Mouse (Mus musculus) liver (tissue): ENCODE results near the gene Zswim3.

Experiments used
- DNase-seq: peaks from one replicate; pipeline ENCODE4 v3.0.0-alpha.2; 2020; ENCODE audit warnings: mixed read lengths

Zswim3 gene

DNA sequence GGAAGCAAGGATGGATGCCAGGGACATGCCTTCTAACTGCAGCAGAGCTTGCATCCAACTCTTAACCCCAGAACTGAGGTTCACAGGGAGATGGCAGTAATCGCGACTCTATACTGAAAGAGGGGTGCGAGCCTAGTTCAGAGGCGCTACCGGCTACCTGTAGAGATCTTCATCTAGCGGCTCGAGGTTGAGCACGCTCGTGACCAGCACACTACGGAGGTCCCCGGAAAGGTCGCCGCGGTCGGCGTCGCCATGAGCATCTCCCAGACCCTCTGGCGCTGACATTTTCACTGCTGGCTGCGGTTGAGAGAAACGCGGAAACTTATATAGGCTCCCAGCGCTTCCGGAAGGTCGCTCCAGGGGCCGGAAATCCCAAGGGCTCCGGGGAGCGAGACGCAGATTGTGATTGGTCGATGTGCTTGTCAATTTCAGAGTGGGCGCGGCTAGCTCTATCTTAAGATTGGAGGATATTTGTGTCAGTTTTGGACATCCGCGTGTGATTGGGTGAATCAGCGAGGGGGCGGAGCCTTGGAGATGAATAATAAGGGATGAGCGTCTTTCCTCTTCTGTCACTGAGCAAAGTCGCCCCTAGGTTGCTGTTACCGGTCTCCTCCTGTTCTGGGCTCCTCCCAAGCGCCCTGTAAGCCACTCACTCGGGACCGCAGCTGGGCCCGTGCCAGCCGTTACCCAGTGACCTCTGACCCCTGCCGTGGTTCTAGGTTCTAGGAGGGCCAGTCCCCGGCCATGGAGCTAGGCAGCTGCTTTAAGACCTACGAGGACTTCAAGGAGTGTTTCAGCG is at the start of gene Zswim3, which contains the start of gene Acot8:
Gene Zswim3, plus strand, starts transcription at position 566 of the 799 bp plus-strand sequence.
Gene Acot8, minus strand, starts transcription at position 350 of the 799 bp plus-strand sequence.
- peak; percentile 97 for DNase-seq

DNA sequence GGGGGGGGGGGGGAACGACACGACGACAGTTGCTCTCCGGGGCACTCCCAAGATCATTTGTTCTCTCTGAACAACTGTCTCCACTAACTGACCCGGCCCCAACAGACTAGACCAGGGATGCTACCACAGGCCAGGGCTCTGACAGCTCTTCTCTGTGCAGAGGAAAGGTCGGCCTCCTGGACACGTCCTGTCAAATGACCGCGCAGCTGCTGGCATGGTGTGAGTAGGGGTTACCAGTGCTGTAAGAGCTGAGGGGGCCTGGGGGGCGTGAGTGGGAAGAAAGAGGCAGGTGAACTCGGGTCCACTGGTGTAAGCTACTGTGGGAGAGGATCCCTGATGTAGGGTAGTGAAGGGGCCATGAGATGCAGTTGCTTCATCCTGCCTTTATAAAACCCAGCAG is 47.1 kb upstream of the Zswim3 start:
- DNase-seq = no peak

DNA sequence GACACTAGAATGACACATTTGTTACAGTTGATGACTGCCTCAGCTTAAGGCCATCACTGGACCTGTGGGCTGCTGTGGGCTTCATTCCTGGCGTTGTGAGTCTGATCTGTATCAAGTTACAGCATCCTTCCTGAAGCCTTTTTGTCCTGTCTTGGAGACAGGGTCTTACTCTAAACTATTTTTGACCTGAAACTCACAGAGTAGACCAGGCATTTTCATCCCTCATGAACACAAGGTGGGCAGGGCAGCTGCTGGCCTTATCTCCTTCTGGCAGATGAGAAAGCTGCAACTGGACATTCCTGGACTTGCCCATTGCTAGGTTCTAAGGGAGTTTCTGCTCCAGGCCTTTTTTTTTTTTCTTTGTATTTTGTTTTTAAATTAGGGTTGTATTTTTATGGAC is 46.2 kb upstream of the Zswim3 start:
- DNase-seq = peak; percentile 82

DNA sequence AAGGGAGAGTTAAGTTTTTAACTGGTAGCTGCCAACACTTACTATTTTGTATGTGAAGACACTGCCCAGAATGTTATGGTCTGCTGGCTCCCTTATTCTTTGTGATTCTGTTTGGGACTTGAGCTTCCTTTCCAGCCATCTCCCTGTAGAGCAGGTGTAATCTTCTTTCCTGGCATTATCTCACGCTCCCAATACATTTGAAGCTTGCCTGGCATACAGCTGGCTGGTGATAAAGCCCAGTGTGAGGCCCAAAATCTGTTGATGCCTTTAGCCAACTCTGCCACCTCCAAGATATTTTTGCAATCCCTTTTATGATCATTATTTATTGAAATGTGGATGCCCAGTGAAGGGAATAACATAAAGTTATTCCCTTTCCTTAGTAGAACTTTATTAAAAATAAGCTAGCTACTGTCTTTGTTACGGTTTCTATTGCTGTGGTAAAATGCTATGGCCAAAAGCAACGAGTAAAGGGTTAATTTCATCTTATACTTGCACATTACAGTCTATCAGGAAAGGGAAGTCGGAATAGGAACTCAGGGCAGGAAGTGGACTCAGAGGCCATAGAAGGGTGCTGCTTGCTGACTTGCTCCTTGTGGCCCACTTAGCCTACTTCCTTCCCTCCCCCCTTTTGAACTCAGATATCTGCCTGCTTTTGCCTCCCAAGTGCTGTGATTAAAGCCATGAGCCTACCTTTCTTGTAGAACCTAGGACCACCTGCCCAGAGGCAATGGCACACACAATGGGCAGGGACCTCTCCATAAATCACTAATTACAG is 44.7 kb upstream of the Zswim3 start:
- peak; percentile 81 for DNase-seq

DNA sequence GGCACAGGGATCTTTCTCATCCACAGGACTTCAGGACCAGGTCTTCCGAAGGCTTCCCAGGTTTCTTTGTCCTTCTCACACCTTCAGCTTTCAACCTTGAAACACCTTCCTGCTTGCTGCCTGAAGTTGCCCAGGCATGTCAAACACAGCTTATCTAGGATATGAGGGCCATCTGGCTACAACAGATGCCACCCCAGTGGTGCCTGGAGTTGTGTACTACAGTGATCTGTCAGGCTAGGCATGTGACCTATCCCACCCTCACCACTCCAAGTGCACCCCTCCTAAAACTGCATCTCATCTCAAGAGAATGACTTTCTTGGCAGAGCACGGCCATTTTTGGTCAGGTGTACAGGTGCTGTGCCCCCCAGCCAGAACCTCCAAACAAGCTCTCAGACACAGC is 43.4 kb upstream of the Zswim3 start:
- DNase-seq = peak; percentile 87

DNA sequence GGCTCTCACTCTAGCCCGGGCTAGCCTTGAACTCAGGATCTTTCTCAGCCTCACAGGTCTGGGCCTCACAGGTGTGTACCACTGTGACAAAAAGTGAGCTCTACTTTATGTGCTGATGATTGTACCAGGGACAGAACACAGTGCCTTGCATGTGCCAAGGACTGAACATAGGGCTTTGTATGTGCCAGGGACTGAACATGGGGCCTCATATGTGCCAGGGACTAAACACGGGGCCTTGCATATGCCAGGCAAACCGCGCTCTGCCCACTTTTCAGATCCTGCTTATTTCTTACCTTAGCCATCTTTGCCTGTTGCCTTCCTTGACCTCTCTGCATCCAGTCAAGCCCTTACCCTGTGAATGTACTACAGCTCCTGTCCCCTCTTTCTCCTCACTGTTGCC is 42.9 kb upstream of the Zswim3 start:
- DNase-seq = no peak

DNA sequence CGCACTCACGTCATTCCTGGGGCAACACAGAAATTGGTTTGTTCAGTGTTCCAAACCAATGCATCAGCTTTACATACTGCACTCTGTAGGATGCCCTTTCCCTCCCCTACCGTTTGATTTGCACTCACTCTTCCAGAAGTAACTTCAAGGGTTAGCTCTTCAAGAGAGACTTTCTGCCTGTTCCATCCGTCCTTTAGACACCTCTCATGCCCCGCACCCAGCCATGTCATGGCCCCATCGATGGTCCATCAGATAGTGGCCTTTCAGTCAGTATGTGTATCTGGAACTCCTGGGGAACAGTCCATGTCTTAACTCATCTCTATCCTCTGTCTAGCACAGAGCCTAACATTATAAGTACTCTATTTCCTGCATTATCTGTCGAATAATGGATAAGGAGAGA is 42.3 kb upstream of the Zswim3 start:
- peak; percentile 58 for DNase-seq

DNA sequence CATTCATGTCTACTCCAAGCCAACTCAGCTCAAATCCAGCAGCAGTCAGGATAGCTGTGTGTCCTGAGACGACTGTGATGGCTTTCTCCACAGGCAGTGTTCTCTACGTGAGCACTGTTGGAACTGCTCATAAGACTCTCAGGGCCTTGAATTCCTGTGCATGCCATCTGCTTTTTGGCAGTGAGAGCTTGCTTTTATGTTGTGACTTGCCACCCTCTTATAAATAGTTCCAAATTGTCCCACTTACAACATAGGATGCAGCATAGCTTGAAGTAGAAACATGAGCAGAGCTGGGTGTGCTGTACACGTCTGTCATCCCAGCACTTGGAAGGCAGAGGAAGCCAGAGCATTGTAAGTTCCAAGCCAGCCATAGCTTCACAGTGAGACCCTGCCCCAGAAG is 39.1 kb upstream of the Zswim3 start:
- DNase-seq = no peak

DNA sequence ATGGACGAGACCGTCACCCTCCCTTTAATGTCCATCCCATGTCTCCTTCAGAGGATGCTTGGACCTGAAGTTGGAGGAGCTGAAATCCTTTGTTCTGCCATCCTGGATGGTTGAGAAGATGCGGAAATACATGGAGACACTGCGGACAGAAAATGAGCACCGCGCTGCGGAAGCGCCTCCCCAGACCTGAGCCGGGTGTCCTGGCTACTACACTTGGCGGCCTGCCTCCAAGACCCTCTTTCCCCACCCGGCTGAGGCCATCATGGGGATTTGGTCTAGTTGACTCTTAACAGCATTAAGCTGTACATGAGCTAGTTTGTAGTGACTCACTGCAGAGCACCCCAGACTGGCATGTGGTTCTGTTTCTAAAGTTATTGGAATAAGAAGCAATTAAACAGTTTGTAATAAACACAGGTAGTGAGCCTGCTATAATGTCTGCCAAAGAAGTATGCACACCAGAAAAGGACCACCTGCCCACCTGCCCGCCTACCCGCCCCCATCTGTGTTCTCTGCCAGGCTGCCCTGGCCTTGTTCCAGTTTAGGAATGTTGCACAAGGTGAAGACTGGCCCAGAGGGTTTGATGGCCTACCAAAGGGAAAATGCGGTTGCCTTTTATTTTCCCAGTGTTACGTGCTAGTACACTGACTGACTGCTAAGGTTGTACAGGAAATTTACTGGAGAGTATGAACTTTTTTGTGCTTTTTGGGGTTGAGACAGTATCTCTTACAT is 36.9 kb upstream of the Zswim3 start:
- DNase-seq = no peak

DNA sequence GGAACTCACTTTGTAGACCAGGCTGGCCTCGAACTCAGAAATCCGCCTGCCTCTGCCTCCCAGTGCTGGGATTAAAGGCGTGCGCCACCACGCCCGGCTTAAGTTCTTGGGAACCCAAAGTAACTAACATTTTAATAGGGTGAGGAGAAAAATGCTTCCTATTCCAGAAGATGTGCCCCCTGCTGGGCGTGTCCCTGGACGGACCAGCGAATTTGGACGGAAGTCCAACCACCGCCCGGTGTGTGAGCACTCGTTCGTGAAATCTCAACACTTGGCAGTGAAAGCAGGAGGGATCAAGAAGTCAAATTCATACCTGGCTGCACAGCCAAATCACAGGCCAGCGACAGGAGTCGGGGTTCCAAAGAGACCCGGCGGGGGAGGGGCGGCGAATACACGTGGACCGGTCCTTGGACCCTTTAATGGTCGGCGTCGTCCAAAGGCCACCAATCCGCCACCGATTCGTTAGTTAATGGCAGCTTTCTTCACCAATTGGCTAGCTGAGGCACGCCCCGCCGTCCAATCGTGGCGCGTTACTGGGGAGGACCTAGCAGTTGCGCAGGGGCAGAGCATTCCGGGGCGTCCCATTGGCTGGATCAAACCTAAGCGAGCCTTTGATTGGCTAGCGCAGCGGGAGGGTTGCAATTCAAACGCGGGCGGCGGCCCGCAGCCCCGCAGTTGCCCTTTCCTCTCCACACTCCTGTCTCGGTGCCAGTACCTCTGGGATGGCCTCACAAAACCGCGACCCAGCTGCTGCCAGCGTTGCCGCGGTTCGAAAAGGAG is 35.5 kb upstream of the Zswim3 start, which contains the start of gene Ube2c:
Gene Ube2c, plus strand, starts transcription at position 641 of the 780 bp plus-strand sequence.
- peak; percentile 99 for DNase-seq

DNA sequence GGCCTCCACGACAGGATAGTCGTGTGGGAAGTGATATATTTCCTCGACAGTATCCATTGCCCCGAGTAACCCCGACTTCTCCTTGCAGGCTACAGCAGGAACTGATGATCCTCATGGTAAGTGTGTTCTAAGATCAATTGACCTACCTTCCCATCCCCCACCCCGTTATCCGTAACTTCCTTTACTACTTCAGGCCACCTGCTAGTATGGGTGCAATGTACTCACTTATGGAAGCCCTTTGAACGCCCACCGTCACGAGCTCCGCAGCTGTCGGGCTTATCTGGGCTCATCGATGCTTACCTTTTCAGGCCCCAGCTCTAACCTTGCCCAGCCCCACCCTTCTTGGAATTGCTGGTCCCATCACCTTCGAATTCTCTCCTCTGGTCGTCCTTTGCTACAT is 34.6 kb upstream of the Zswim3 start:
- peak; percentile 76 for DNase-seq

DNA sequence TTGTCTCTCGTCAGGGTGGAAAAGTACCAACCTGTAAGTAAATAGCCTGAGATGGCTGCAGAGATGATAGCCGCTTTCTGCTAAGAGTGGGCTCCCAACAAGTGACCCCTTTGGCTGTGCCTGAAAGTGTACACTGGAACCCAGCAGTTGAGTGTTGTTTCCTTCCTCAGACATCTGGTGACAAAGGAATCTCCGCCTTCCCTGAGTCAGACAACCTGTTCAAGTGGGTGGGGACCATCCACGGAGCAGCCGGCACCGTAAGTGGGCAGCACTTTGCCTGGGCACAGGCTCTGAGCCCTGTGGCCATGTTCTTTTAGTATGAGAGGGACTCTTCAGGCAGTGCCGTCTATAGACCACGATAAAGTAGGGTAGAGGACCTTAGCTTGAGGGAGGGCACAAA is 33.8 kb upstream of the Zswim3 start:
- no peak for DNase-seq

DNA sequence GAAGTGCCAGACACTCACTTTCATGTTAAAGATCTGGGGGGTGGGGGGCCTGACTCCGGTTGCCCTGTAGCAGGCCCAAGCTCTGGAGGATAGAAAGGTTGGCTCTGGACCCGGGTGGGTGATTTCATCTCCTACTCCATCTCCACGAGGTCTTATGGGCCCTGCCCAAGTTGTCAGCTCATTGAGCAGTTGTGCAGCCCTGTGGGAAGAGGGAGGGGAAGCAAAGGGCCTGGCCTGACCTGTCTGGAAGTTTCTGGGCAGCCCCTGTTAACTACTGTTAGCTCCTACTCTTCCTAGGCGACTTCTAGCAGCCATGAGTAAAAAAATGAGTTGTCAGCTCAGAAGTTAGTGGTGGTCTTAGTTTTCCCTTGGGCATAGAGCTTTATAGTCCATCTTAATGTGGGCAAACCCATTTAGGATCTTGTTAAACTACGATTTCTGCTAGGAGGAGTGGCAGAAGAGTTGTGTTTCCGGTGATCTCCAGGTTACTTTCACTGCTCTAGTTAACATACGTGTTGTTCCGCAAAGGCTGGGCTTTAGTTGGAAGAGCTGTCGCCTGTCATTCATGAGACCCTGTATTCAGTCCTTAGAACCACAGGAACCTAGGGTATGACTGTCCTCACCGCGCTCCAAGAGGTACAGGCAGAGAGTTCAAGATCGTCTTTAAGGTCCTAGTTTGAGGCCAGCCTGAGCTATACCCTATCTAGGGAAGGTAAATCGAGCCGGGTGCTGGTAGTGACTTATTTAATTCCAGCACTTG is 31.5 kb upstream of the Zswim3 start:
- DNase-seq = no peak

DNA sequence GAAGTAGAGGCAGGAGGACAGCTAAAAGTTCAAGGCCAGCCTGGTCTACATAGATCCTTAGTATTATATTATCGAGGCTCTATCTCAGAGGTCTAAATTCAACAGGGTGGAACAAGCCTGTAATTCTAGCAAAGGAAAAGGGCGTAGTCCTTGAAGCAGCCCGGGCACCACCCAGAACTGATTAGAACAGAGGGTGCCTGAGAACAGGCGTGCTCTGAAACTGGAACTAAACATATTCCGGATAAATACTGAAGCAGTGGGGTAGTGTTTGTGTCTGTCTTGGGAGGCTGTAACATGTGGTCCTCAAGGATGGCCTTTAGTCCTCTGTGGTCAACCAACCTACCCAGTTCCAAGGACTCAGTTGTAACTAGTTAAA is 30.9 kb upstream of the Zswim3 start:
- peak; percentile 78 for DNase-seq

DNA sequence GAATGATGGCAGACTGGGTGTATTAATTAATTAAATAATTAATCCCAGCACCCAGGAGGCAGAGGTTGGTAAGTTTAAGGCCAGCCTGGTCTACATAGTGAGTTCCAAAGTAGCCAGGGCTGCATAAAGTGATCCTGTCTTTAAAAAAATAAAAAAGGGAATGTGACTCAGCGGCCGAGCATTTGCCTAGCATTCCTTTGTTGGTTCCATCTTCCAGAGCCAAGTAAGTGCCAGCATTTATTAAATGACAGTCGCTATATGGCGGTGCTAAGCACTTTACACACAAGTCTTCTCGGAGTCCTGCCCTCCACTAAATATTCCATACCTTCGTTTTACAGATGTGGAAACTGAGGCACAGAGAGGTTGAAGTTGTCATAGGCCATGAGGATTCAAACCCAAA is 28.8 kb upstream of the Zswim3 start:
- no peak for DNase-seq

DNA sequence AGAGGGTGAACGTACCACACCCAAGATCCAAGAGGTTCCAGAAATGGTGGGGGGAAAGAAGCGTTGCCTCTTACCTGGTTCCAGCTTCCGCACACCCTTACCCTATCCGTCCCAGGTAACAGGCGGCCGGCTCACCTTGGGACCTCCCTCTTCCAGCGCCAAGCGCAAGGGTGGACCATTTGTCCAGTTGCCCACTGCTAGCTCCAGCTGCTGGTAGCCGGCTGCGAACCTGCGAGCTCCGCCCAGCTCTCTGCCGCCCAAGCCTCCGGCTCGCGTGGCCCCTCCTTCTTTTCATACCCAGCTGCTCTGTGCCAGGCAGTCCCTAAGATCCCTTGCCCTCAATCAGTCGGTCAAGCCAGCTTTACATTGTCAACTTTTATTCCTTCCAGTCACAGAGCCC is 28.1 kb upstream of the Zswim3 start:
- no peak for DNase-seq

DNA sequence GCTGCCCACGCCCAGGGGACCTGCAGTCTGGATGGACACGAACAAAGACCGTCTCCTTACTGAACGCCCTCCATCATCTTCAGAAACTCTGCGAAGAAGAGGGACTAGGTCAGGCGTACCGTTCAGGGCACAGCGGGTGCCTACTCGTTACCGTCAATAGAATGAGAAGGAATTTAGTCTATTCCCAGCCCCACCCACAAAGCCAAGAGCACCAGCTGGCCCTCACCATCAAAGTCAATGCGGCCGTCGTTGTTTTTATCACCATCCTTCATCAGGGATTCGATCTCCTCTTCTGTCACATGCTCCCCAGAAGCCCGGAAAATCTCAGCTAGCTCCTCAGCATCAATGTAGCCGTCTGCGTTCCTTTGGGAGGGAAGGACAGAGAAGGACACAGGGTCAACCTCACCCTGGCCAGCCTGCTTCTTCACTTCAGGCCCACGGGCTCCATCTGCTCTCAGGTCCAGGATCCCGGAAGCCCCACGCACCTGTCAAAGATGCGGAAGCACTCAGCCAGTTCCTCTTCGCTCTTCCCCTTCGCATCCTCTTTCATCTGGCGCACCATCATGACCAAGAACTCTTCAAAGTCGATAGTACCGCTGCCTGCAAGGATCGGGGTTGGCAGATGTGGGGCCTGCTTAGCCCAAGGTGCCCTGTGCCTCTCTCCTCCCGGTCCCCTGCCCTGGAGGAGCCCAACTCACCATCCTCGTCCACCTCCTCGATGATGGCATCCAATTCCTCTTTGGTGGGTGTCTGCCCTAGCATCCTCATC is 27.5 kb upstream of the Zswim3 start:
- no peak for DNase-seq

DNA sequence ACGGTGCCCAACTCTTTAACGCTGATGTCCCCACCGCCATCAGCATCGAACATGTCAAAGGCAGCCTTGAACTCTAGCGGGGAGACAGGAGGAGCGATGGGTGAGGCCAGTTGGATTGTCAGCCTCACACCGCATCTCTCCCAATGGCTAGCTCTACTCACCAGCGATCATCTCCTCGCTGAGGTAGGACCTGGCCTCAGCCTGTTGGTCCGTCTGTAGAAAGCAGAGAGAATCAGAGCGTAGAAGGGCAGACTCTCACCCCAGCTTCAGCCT is 26.9 kb upstream of the Zswim3 start:
- no peak for DNase-seq

DNA sequence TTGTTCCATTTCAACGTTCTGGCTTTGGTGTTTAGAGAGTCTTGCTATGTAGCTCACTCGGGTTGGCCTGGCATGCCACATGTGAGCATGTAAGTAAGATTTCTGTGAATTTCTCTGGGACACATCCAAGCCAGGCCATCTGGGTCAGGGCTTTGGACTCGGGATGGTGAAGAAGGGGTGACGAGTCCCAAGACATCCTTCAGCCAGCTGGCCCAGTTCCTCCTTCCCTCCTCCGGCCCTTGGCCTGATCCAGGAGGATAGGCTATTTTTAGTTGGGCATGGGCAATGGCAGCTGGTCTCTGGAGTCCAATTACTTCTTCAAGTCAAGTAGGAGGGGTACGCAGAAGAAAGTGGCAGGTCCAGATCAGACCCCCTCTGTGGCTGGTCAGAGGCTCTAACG is 26.1 kb upstream of the Zswim3 start:
- no peak for DNase-seq

DNA sequence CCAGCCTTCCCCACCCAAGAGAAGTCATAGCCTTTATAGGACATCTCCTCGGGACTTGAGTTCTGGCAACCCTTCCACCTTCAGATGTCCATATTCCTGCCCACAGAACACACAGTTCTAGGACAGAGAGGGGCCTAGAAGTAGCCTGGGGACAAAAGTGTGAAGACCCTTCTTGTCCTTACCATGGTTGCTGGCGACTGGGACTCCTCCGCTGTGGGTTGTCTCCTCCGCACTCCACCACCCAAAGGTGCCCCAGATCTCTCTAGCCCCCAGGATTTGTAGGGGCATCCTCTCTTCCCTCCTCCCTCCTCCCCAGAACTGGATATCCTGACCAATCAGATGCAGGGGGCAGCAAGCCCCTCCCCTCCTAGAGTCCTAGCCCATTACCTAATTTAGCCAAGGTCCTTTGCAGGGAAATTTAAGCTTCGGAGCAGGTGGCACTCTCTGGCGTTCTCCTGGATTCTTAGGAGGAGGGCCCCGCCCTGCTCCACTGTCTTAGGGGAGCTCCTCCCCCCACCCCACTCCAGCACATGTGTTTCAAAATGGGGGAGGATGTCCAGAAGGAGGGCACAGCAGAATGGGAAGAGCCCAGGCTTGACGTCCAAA is 25.3 kb upstream of the Zswim3 start, which contains the start of gene Tnnc2:
Gene Tnnc2, minus strand, starts transcription at position 487 of the 606 bp plus-strand sequence.
- no peak for DNase-seq

DNA sequence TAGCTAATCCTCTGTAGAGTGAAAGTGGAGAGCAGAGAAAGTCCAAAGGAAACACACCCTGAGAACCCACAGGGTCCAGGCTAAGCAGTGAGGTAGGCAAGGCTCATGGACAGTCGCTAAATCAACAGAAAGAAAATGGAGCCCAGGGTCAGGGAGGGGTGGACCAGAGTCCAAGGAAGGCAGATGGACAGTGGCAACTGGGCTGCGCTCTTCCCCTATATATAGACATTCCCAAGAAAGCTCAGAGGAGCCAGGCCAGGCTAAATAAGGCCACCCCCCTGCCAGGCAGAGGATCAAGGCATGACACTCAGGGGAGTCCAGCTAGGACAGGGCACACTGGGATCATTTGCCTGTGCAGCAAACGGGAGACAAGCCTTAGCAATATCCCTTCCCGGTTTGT is 23.0 kb upstream of the Zswim3 start:
- no peak for DNase-seq
